Mouse (Mus musculus) kidney, embryonic 16.5 days (tissue): ENCODE results near the gene Prmt7. TPM values are rescaled to one million over a fixed set of nuclear protein-coding genes. Genes with fewer than 3 reads are reported as not detected.

Experiments
- ATAC-seq: fragments of 200-750 bp; cut with Nextera tagmentation; 2 replicates; pipeline ENCODE4 v1.8.0; 2017; ENCODE audit warnings: moderate TSS enrichment; ENCODE audit not compliant: low FRiP score, low TSS enrichment
- H3K27ac ChIP-seq: fragments of 300-500 bp; sonication (generic); 2 replicates; pipeline ENCODE4 v1.5.1; 2014; ENCODE audit warnings: low read length
- H3K27me3 ChIP-seq: fragments of 300-500 bp; sonication (generic); 2 replicates; pipeline ENCODE4 v1.6.1; 2014; ENCODE audit warnings: low read length, control low read depth, mixed read lengths; ENCODE audit not compliant: insufficient read depth
- H3K36me3 ChIP-seq: fragments of 300-500 bp; sonication (generic); 2 replicates; pipeline ENCODE4 v1.6.1; 2014; ENCODE audit warnings: low read length, control low read depth, mixed read lengths; ENCODE audit not compliant: insufficient read depth
- H3K4me1 ChIP-seq: fragments of 300-500 bp; sonication (generic); 2 replicates; pipeline ENCODE4 v1.6.1; 2014; ENCODE audit warnings: low read length, control low read depth, mixed read lengths; ENCODE audit not compliant: insufficient read depth
- H3K4me2 ChIP-seq: fragments of 300-500 bp; sonication (generic); replicated peaks from 2 replicates; pipeline ENCODE4 v1.6.1; 2014; ENCODE audit warnings: low read depth, low read length
- H3K4me3 ChIP-seq: fragments of 300-500 bp; sonication (generic); 2 replicates; pipeline ENCODE4 v1.5.1; 2014; ENCODE audit warnings: mild to moderate bottlenecking, low read length
- H3K9ac ChIP-seq: fragments of 300-500 bp; sonication (generic); replicated peaks from 2 replicates; pipeline ENCODE4 v1.6.1; 2014; ENCODE audit warnings: low read length
- H3K9me3 ChIP-seq: fragments of 300-500 bp; sonication (generic); 2 replicates; pipeline ENCODE4 v1.6.1; 2016; ENCODE audit warnings: low read length, control low read depth
- whole genome bisulfite sequencing: fragments of 180-500 bp; shearing (Covaris S2); extraction: QIAGEN DNeasy Blood & Tissue Kit; methylation state at CpG from one replicate; pipeline ENCODE4 v1.1.7; 2014; 5-methylcytosine and 5-hydroxymethylcytosine counted together
- polyA plus RNA-seq: library from polyadenylated mRNA; unstranded; fragments of >200 nt; fragmentation: Nextera tagmentation; extraction: Ambion mirVana; gene quantifications from 2 replicates; pipeline ENCODE4 v1.2.1, GENCODE M21; 2015

Prmt7 gene
- polyA plus RNA-seq, 1 experiment from 2014 or later, result 54.8 TPM

DNA sequence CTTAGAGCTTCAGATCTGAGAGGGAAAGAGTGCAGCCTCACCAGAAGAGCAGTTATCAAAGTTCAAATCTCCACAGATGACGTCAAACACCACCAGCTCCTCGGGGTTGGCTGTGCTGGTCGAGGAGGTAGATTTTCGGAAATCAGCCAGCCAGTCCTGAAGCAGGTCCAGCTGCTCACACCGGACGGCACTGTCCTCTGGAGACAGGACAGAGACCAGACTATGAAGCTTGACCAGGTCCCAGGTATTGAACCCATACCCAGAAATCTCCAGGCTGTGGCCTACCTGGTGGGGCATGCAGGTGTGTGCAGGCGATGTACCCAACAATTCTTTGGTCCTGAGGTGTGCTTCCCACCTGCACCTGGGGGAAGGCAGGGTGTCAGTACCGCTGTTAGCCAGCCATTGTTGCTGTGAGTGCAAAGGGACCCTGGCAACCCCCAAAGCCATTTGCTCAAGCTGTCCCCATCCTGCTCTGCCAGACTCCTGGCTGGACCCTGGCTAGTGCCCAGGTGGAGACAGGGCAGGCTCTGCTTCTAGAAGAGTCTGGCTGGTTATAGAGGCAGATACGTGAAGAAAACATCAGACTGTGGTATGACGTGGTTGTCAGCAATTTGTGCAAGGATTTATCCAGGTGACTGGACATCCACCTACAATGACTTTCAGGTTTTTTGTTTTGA is 49.0 kb downstream of the Prmt7 start:
- no peak overlapping the region for H3K27ac ChIP-seq
- H3K9ac ChIP-seq, result no peak overlapping the region
- ATAC-seq, result no peak
- H3K4me2 ChIP-seq, result no peak overlapping the region
- no peaks in the 10 kb centered on the region for H3K27me3 ChIP-seq
- no peaks in the 10 kb centered on the region for H3K9me3 ChIP-seq
- 88% methylated on average over 10 of the region's 10 CpGs for WGBS
- H3K4me3 ChIP-seq, result no peak overlapping the region
- no peaks in the 10 kb centered on the region for H3K4me1 ChIP-seq
- no peaks in the 10 kb centered on the region; the same call in 1 of the 2 replicates for H3K36me3 ChIP-seq

DNA sequence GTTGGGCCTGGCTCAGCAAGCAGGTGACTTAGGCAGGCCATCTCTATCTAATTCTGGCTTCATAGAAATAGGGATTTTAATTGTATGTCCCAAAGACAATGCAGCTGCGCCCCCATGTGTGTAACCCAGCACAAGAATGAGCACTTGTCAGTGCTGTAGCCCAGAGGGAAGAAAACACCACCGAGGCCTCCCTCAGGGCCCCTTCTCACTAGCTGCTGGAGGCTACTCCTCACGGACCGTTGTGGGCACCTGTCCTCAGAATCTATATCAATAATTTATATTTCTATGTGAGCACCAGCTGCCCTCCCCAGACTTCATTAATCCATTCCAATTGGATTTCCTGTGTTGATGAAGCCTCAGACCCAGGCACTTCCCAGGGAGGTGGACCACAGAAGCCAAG is 50.2 kb downstream of the Prmt7 start:
- no peaks in the 10 kb centered on the region for H3K27me3 ChIP-seq
- WGBS, result 82% methylated on average over 4 of the region's 4 CpGs
- H3K36me3 ChIP-seq, result no peaks in the 10 kb centered on the region; the same call in 1 of the 2 replicates
- no peak overlapping the region for H3K4me3 ChIP-seq
- H3K9me3 ChIP-seq, result no peaks in the 10 kb centered on the region
- H3K4me2 ChIP-seq, result no peak overlapping the region
- H3K4me1 ChIP-seq, result no peaks in the 10 kb centered on the region
- no peak overlapping the region for H3K9ac ChIP-seq
- no peak for ATAC-seq
- no peak overlapping the region for H3K27ac ChIP-seq

DNA sequence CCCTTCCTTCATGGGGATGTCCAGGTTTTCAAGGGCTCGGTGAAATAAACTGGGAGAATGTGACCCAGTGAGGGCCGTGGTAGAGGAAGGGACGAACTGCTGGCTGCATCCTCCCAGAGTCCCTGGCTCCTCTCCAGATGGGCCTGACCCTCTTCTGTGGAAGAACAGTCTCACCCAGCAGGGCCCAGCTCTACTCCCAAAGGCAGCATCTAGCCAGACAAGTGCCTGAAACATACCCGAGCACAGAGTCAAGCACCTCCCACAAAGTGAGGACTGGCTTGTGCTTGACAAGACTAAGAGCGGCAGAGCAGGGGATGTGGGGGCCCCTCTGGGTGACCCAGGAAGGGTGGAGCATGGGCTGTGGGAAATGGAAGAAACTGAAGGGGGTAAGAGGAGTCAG is 51.6 kb downstream of the Prmt7 start:
- Histone ChIP-seq H3K9me3 (no peaks in the 10 kb centered on the region), H3K27me3 (no peaks in the 10 kb centered on the region), H3K9ac (no peak overlapping the region), H3K36me3 (no peaks in the 10 kb centered on the region; the same call in 1 of the 2 replicates), H3K4me3 (no peak overlapping the region), H3K4me1 (no peaks in the 10 kb centered on the region), H3K4me2 (no peak overlapping the region), H3K27ac (no peak overlapping the region)
- no peak for ATAC-seq
- WGBS, result 45% methylated on average over 5 of the region's 5 CpGs

DNA sequence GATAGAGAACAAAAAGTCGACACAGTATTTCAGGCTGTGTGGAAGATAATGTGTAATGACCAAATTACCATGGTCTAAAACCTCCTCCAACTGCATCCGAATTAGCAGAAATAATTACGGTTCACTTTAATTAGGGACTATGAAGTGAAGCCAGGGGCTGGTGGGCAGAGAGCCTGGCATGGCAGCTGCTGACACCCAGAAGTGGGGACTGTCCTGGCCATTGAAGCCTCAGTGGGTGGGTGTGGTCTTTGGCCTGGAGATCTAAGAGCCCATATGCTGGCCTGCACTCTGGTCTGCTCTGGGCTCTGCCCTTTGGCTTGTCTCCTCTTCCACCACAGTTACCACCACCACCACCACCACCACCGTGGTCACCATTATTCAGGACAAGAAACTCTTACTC is 53.2 kb downstream of the Prmt7 start:
- no peaks in the 10 kb centered on the region for H3K27me3 ChIP-seq
- H3K36me3 ChIP-seq, result no peaks in the 10 kb centered on the region
- H3K27ac ChIP-seq, result no peak overlapping the region
- H3K4me3 ChIP-seq, result no peak overlapping the region
- no peak overlapping the region for H3K9ac ChIP-seq
- no peak overlapping the region for H3K4me2 ChIP-seq
- H3K4me1 ChIP-seq, result no peaks in the 10 kb centered on the region
- H3K9me3 ChIP-seq, result no peaks in the 10 kb centered on the region
- ATAC-seq, result no peak
- WGBS, result 91% methylated on average over 4 of the region's 4 CpGs

DNA sequence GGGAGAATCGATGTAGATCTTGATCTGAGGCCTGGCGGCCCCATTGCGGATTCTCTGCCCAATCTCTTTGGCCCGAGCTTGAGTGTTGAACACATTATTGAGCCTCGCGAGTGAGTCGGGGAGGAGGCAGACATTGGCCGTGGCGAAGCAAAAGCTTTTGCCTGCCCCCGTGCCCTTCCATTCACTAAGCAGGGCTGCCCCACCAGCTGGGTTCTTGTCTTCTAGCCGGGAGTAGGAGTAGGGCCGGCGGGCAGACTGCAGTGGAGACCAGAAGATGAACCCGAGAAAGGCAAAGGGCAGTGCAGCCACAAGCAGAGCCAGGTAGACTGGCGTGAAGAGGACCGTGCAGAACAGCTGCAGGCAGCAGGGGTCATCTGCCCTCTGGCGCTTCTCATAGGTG is 54.7 kb downstream of the Prmt7 start:
- H3K27me3 ChIP-seq, result no peaks in the 10 kb centered on the region
- ATAC-seq, result no peak
- H3K4me3 ChIP-seq, result no peak overlapping the region
- H3K9ac ChIP-seq, result no peak overlapping the region
- no peak overlapping the region for H3K4me2 ChIP-seq
- WGBS, result 82% methylated on average over 17 of the region's 17 CpGs
- H3K36me3 ChIP-seq, result no peaks in the 10 kb centered on the region
- H3K9me3 ChIP-seq, result no peaks in the 10 kb centered on the region
- H3K4me1 ChIP-seq, result no peaks in the 10 kb centered on the region
- no peak overlapping the region for H3K27ac ChIP-seq

DNA sequence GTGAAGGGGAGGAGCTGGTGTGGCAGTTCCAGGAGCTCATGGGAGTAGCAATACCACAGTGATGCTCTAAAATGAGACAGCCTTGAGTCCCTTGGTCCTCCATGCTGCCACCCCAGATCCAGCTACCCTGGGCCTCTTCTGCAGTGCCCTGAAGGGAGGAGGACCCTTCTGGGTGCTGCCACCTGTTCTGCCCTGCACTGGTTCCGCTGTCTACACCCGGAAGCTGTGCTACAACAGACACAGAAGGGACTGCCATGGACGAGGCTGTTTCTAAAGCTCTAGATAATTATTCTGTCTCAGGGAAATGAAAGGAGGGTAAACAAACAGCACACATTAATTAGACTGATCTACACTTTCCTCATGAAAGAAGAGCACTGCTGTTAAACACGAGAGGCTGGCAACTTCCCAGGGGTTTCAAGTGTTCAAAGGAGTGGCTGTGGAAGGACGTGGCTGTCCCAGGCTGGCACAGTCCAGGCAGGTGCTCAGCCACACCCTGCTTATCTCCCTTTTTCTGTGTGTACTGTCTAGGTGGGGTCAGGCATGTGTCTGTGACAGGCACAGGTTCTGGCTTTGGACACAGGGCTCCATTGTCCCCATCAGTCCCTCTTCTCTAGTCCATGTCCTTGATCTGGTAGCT is 58.1 kb downstream of the Prmt7 start:
- H3K27me3 ChIP-seq, result no peaks in the 10 kb centered on the region
- H3K9ac ChIP-seq, result no peak overlapping the region
- no peak overlapping the region for H3K4me2 ChIP-seq
- no peaks in the 10 kb centered on the region for H3K4me1 ChIP-seq
- no peak for ATAC-seq
- no peaks in the 10 kb centered on the region for H3K36me3 ChIP-seq
- no peaks in the 10 kb centered on the region for H3K9me3 ChIP-seq
- H3K27ac ChIP-seq, result no peak overlapping the region
- no peak overlapping the region for H3K4me3 ChIP-seq
- 54% methylated on average over 5 of the region's 5 CpGs for WGBS

DNA sequence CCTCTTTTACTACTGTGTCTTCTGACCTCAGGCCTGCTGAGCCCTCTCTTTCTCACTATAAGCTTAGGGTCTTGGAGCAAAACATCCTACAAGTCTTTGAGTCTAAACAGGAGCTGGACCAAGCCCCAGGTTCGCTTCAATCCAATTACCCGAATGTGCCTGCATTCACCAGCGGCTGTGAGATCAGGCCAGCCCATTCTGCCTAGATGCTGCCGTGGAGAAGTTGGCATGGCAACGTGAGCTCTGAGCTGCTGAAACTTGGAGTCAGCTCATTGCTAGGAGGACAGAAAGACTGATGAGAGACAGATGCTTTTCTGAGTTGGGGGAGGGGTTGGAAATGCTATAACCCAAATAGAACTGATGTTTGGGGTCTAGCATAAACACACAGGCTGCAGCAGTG is 60.1 kb downstream of the Prmt7 start:
- H3K4me2 ChIP-seq, result no peak overlapping the region
- no peaks in the 10 kb centered on the region for H3K27me3 ChIP-seq
- H3K4me1 ChIP-seq, result no peaks in the 10 kb centered on the region
- H3K27ac ChIP-seq, result no peak overlapping the region
- WGBS, result 30% methylated on average over 5 of the region's 5 CpGs
- no peaks in the 10 kb centered on the region for H3K36me3 ChIP-seq
- H3K9ac ChIP-seq, result no peak overlapping the region
- no peaks in the 10 kb centered on the region for H3K9me3 ChIP-seq
- ATAC-seq, result no peak
- H3K4me3 ChIP-seq, result no peak overlapping the region

DNA sequence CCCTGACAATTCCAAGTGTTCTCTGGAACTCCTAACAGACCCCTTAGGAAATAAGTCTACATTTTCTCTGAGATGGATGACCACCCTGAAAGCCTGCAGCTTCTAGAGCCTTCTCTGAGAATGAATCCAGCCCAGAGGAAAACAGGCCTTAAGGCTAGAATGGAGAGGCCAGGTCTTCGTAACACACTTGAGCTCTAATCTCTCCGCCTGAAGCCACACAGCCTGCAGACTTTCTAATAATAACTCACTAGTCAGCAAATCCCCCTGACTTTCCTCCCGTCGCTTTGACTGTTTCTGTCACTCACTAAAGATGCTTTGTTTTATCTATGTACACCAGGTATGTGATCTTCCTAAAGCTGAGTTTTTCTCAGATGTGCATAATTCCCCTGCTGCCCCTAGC is 60.6 kb downstream of the Prmt7 start:
- Histone ChIP-seq H3K27me3 (no peaks in the 10 kb centered on the region), H3K4me3 (no peak overlapping the region), H3K9me3 (no peaks in the 10 kb centered on the region), H3K4me2 (no peak overlapping the region), H3K9ac (no peak overlapping the region), H3K27ac (no peak overlapping the region), H3K4me1 (no peaks in the 10 kb centered on the region), H3K36me3 (no peaks in the 10 kb centered on the region)
- 77% methylated on average over 4 of the region's 4 CpGs for WGBS
- ATAC-seq, result no peak

DNA sequence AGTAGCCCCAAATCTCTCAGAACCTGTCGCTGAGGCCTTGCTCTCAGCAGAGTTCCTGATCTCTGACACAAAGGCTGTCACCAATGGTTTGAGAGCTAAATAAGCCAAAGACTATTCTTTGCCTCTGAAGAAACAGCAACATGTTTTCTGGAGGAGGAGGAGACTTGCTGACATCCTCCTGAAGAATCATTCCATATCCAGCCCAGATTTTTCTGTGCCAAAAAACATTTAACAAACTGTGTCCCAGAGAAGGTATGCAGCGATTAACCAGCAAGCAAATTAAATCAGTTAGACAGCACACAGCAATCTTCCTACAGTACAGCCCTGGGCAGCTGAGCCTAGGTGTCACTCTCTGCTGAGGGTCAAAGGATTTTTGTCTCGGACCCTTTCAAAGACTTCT is 62.7 kb downstream of the Prmt7 start:
- 78% methylated on average over 3 of the region's 3 CpGs for WGBS
- Histone ChIP-seq H3K27ac (no peak overlapping the region), H3K9me3 (no peaks in the 10 kb centered on the region), H3K4me1 (no peaks in the 10 kb centered on the region), H3K27me3 (no peaks in the 10 kb centered on the region), H3K4me3 (no peak overlapping the region), H3K4me2 (no peak overlapping the region), H3K9ac (no peak overlapping the region), H3K36me3 (no peaks in the 10 kb centered on the region)
- ATAC-seq, result no peak

DNA sequence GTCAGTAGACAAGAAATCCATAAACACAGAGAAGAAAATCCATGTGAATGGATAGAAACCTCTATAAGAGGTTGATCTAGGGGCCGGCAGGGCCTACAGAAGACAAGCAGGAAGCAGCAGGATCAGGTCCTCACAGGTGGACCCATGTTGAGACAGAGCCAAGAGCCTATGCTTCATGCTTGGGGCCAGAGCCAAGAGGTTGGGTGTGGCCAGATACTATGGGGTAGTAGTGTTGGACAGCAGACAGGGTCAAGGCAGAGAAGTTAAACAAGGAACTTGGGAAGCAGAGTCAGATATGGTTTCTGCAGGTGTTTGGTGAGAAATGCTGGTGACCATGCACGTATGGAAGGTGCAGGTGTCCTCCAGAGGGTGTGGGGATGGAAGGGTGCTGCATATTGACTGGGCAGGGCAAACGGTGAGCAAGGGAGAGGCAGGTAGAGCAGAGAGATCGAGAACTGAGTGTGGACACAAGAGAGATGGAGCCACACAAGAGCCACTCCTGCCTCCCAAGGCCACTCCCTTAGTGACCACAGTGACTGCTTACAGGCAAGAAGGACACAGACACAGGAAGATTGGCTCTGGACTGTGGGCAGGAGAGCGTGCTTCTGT is 66.1 kb downstream of the Prmt7 start:
- no peaks in the 10 kb centered on the region for H3K4me1 ChIP-seq
- no peaks in the 10 kb centered on the region for H3K27me3 ChIP-seq
- H3K4me3 ChIP-seq, result no peak overlapping the region
- no peak overlapping the region for H3K4me2 ChIP-seq
- no peak overlapping the region for H3K27ac ChIP-seq
- no peak overlapping the region for H3K9ac ChIP-seq
- no peaks in the 10 kb centered on the region for H3K36me3 ChIP-seq
- no peak for ATAC-seq
- WGBS, result 89% methylated on average over 5 of the region's 5 CpGs
- no peaks in the 10 kb centered on the region for H3K9me3 ChIP-seq
